Mouse (Mus musculus) thymus, adult 2 months (tissue): ENCODE measurements around the gene 2310033P09Rik.

Experiments
- CTCF ChIP-seq: fragments of 200-500 bp; IDR thresholded peaks from 2 replicates; pipeline ENCODE4 v1.5.1; 2012; ENCODE audit warnings: mild to moderate bottlenecking, control low read depth, low read length, moderate library complexity, borderline replicate concordance; ENCODE audit not compliant: control insufficient read depth, poor library complexity, insufficient read depth; ENCODE audit errors: extremely low read depth
- POLR2A ChIP-seq: fragments of 200-500 bp; IDR thresholded peaks from 2 replicates; pipeline ENCODE4 v1.6.1; 2012; ENCODE audit warnings: mild to moderate bottlenecking, low read length, control low read depth, moderate library complexity; ENCODE audit not compliant: control insufficient read depth, poor library complexity, insufficient read depth; ENCODE audit errors: extremely low read depth

GRCm38 (mm10) chr11:59174189-59174838, 33.8 kb upstream of the 2310033P09Rik start:
- TF ChIP-seq CTCF (no peak), POLR2A (no peak)
